Comparison of ENCODE assay signal across 11 mouse cellular contexts in genomic region chr6:93509857-93510256, GRCm38 (mm10).
A peak's percentile ranks its signal among the peaks of the same experiment; 100 is the strongest.
DNase-seq lines count a peak whose midpoint lies in the region; ATAC-seq and TF ChIP-seq lines count a peak whose summit lies in the region.
"Had no signal": no experiment of that assay in that cellular context is flagged by ENCODE, and none has a peak within 500 bp of the region (broad histone marks: within the 10 kb centered on the region; RNA-seq: fewer than 3 reads in every experiment).

No protein-coding gene starts in this region.

- no peaks in the 10 kb centered on the region for H3K27me3 ChIP-seq in forebrain, embryonic 14.5 days (replicated peaks; ENCODE audit: control insufficient read depth, insufficient read depth, low read length)
- no peaks in the 10 kb centered on the region for H3K27me3 ChIP-seq in forebrain, embryonic 15.5 days
- no peaks in the 10 kb centered on the region for H3K27me3 ChIP-seq in kidney, adult 2 months (replicated peaks; ENCODE audit: control insufficient read depth, insufficient read depth, low read length)
- no peaks in the 10 kb centered on the region for H3K27me3 ChIP-seq in kidney, embryonic 16.5 days (ENCODE audit: insufficient read depth, low read length)
- no peaks in the 10 kb centered on the region for H3K27me3 ChIP-seq in stomach, postnatal 0 days (ENCODE audit: control insufficient read depth, insufficient read depth, low read length)

- no peak overlapping the region for H3K9ac ChIP-seq in forebrain, embryonic 14.5 days (ENCODE audit: low read length)
- no peak overlapping the region for H3K9ac ChIP-seq in forebrain, embryonic 15.5 days (replicated peaks)
- H3K9ac ChIP-seq in kidney, embryonic 16.5 days (replicated peaks; ENCODE audit: low read length): no peak overlapping the region
- no peak overlapping the region for H3K9ac ChIP-seq in stomach, postnatal 0 days (ENCODE audit: low read length)

- no peaks in the 10 kb centered on the region for H3K9me3 ChIP-seq in forebrain, embryonic 14.5 days (replicated peaks; ENCODE audit: control insufficient read depth, low read length)
- no peaks in the 10 kb centered on the region for H3K9me3 ChIP-seq in forebrain, embryonic 15.5 days
- no peaks in the 10 kb centered on the region for H3K9me3 ChIP-seq in kidney, embryonic 16.5 days (ENCODE audit: low read length)
- no peaks in the 10 kb centered on the region for H3K9me3 ChIP-seq in stomach, postnatal 0 days (ENCODE audit: control insufficient read depth, low read length)

- H3K36me3 ChIP-seq in forebrain, embryonic 14.5 days (ENCODE audit: control insufficient read depth, insufficient read depth, low read length): no peaks in the 10 kb centered on the region
- H3K36me3 ChIP-seq in forebrain, embryonic 15.5 days: no peaks in the 10 kb centered on the region
- no peaks in the 10 kb centered on the region for H3K36me3 ChIP-seq in kidney, adult 2 months (ENCODE audit: control insufficient read depth, insufficient read depth, low read length)
- H3K36me3 ChIP-seq in kidney, embryonic 16.5 days (ENCODE audit: insufficient read depth, low read length): no peaks in the 10 kb centered on the region
- no peaks in the 10 kb centered on the region for H3K36me3 ChIP-seq in stomach, postnatal 0 days (ENCODE audit: control insufficient read depth, insufficient read depth, low read length)

- no peak overlapping the region for H3K4me2 ChIP-seq in forebrain, embryonic 14.5 days (ENCODE audit: low read length)
- H3K4me2 ChIP-seq in forebrain, embryonic 15.5 days (replicated peaks): no peak overlapping the region
- H3K4me2 ChIP-seq in kidney, embryonic 16.5 days (replicated peaks; ENCODE audit: low read depth, low read length): no peak overlapping the region
- no peak overlapping the region for H3K4me2 ChIP-seq in stomach, postnatal 0 days (replicated peaks; ENCODE audit: low read depth)

- 39% methylated on average over 1 of the region's 1 CpGs for WGBS in forebrain, embryonic 14.5 days
- 32% methylated on average over 1 of the region's 1 CpGs for WGBS in forebrain, embryonic 15.5 days
- 81% methylated on average over 1 of the region's 1 CpGs for WGBS in kidney, adult 2 months
- WGBS in kidney, embryonic 16.5 days: 74% methylated on average over 1 of the region's 1 CpGs
- WGBS in stomach, postnatal 0 days: 73% methylated on average over 1 of the region's 1 CpGs

- no peak for TF ChIP-seq POLR2A in kidney, adult 2 months (IDR thresholded peaks at IDR 0.05; ENCODE audit: low read depth, low read length)

- ATAC-seq in forebrain, embryonic 14.5 days: no peak
- no peak for ATAC-seq in forebrain, embryonic 15.5 days (replicated peaks)
- no peak for ATAC-seq in kidney, embryonic 16.5 days (ENCODE audit: low FRiP score, low TSS enrichment)
- no peak for ATAC-seq in stomach, postnatal 0 days (ENCODE audit: low FRiP score, low TSS enrichment)

- H3K4me3 ChIP-seq in forebrain, embryonic 14.5 days (ENCODE audit: low read depth, low read length): no peak overlapping the region
- H3K4me3 ChIP-seq in forebrain, embryonic 15.5 days: no peak overlapping the region
- no peak overlapping the region for H3K4me3 ChIP-seq in kidney, adult 2 months (ENCODE audit: insufficient read depth, low read depth, low read length)
- H3K4me3 ChIP-seq in kidney, embryonic 16.5 days (ENCODE audit: low read length): no peak overlapping the region
- no peak overlapping the region for H3K4me3 ChIP-seq in stomach, postnatal 0 days (ENCODE audit: low read depth, low read length)

- TF ChIP-seq EP300 in stomach, postnatal 0 days (optimal IDR thresholded peaks at IDR 0.05): no peak

- H3K27ac ChIP-seq in forebrain, embryonic 14.5 days (ENCODE audit: low read depth, low read length): no peak overlapping the region
- H3K27ac ChIP-seq in forebrain, embryonic 15.5 days (replicated peaks): no peak overlapping the region
- no peak overlapping the region for H3K27ac ChIP-seq in kidney, adult 2 months (ENCODE audit: insufficient read depth, low read depth, low read length)
- H3K27ac ChIP-seq in kidney, embryonic 16.5 days (ENCODE audit: low read length): no peak overlapping the region
- H3K27ac ChIP-seq in stomach, postnatal 0 days (replicated peaks): no peak overlapping the region
- H3K27ac ChIP-seq: macrophage had no signal

- peak; percentile 8 for DNase-seq in forebrain, embryonic 14.5 days (ENCODE audit: low spot score)
- DNase-seq in kidney, adult 2 months: peak; percentile 2
- DNase-seq in retina, postnatal 1 day: peak; percentile 11
- DNase-seq in retina, embryonic 14.5 days (ENCODE audit: low spot score): no peak
- no peak for DNase-seq in stomach, postnatal 0 days (ENCODE audit: low spot score)
- DNase-seq in left cerebral cortex, adult 18-20 months (ENCODE audit: low spot score in 2 of 2): no peak
- DNase-seq: cerebellum, adult 2 months; kidney, adult 8-10 months had no signal

- no peaks in the 10 kb centered on the region for H3K4me1 ChIP-seq in forebrain, embryonic 14.5 days (ENCODE audit: control insufficient read depth, insufficient read depth, low read length)
- H3K4me1 ChIP-seq in forebrain, embryonic 15.5 days: no peaks in the 10 kb centered on the region
- H3K4me1 ChIP-seq in kidney, adult 2 months (ENCODE audit: control insufficient read depth, insufficient read depth, low read length): no peaks in the 10 kb centered on the region
- no peaks in the 10 kb centered on the region for H3K4me1 ChIP-seq in kidney, embryonic 16.5 days (ENCODE audit: insufficient read depth, low read length)
- H3K4me1 ChIP-seq in stomach, postnatal 0 days (replicated peaks; ENCODE audit: control insufficient read depth, insufficient read depth): no peaks in the 10 kb centered on the region

- TF ChIP-seq CTCF in kidney, adult 2 months (conservative IDR thresholded peaks at IDR 0.05; ENCODE audit: insufficient read depth, insufficient read length, low read depth, low read length): 0 out of 2 replicates have a peak, but pooled peaks have one; percentile 3
- peak; percentile 51 for TF ChIP-seq CTCF in stomach, postnatal 0 days (IDR thresholded peaks at IDR 0.05; ENCODE audit: low read depth)

Comparison
In these comparisons a context has a peak if more than half of its experiments do, and no peak if none do; other contexts are left out.
1. DNase-seq: peak in forebrain, embryonic 14.5 days (single experiment), kidney, adult 2 months (single experiment) and retina, postnatal 1 day (single experiment); none in retina, embryonic 14.5 days (single experiment), stomach, postnatal 0 days (single experiment) and left cerebral cortex, adult 18-20 months (0 of 2).